Mouse (Mus musculus): ENCODE measurements at regions not wholly inside any gene's neighbourhood (a gene's known extent, or its start where the extent isn't known, plus 50 kb on each side); places are given as distances from the start of the nearest gene placed in this dataset.
"Not testable (repeated sequence)": the region's sequence is repeated elsewhere in the genome, so short reads cannot be mapped to it uniquely, and the experiment has no call there.

GRCm38 (mm10) chr5:78075203-78075602 lies 667.4 kb upstream of the Igfbp7 start:
- DNase-seq (ENCODE audit: low spot score in 2 of 2), result no peak

GRCm38 (mm10) chr5:78032554-78033250 lies 624.9 kb upstream of the Igfbp7 start:
- no peak for DNase-seq (ENCODE audit: low spot score in 2 of 2)

- no peak for DNase-seq (ENCODE audit: low spot score in 2 of 2)
Measured at GRCm38 (mm10) chr5:78017523-78017922, 609.7 kb upstream of the Igfbp7 start.

GRCm38 (mm10) chr5:77986449-77987047 lies 578.7 kb upstream of the Igfbp7 start:
- DNase-seq (ENCODE audit: low spot score in 2 of 2), result no peak

GRCm38 (mm10) chr5:77985269-77985668 lies 577.4 kb upstream of the Igfbp7 start:
- DNase-seq (ENCODE audit: low spot score in 2 of 2), result no peak

- not testable (repeated sequence) for DNase-seq (ENCODE audit: low spot score in 2 of 2)
Measured at GRCm38 (mm10) chr5:77940021-77940420, 532.2 kb upstream of the Igfbp7 start.

GRCm38 (mm10) chr5:77931874-77932273 lies 524.0 kb upstream of the Igfbp7 start:
- no peak for DNase-seq (ENCODE audit: low spot score in 2 of 2)

GRCm38 (mm10) chr5:77921186-77921585 lies 513.3 kb upstream of the Igfbp7 start:
- DNase-seq (ENCODE audit: low spot score in 2 of 2), result no peak

- no peak for DNase-seq (ENCODE audit: low spot score in 2 of 2)
Measured at GRCm38 (mm10) chr5:77917086-77917676, 509.3 kb upstream of the Igfbp7 start.

- DNase-seq (ENCODE audit: low spot score in 2 of 2), result no peak
Measured at GRCm38 (mm10) chr5:77916375-77916774, 508.5 kb upstream of the Igfbp7 start.

GRCm38 (mm10) chr5:77909218-77909617 lies 501.4 kb upstream of the Igfbp7 start:
- DNase-seq (ENCODE audit: low spot score in 2 of 2), result no peak

GRCm38 (mm10) chr5:77892024-77892423 lies 484.2 kb upstream of the Igfbp7 start:
- not testable (repeated sequence) for DNase-seq (ENCODE audit: low spot score in 2 of 2)

- no peak for DNase-seq (ENCODE audit: low spot score in 2 of 2)
Measured at GRCm38 (mm10) chr5:77888534-77888933, 480.7 kb upstream of the Igfbp7 start.

- DNase-seq (ENCODE audit: low spot score in 2 of 2), result no peak
Measured at GRCm38 (mm10) chr5:77871403-77871802, 463.6 kb upstream of the Igfbp7 start.

- no peak for DNase-seq (ENCODE audit: low spot score in 2 of 2)
Measured at GRCm38 (mm10) chr5:77865342-77865741, 457.5 kb upstream of the Igfbp7 start.

- DNase-seq (ENCODE audit: low spot score in 2 of 2), result no peak
Measured at GRCm38 (mm10) chr5:77855191-77855590, 447.4 kb upstream of the Igfbp7 start.

GRCm38 (mm10) chr5:77853999-77854784 lies 446.4 kb upstream of the Igfbp7 start:
- no peak for DNase-seq (ENCODE audit: low spot score in 2 of 2)

GRCm38 (mm10) chr5:77851645-77852044 lies 443.8 kb upstream of the Igfbp7 start:
- no peak for DNase-seq (ENCODE audit: low spot score in 2 of 2)

- no peak for DNase-seq (ENCODE audit: low spot score in 2 of 2)
Measured at GRCm38 (mm10) chr5:77838186-77839097, 430.6 kb upstream of the Igfbp7 start.

- DNase-seq (ENCODE audit: low spot score in 2 of 2), result no peak
Measured at GRCm38 (mm10) chr5:77827971-77828370, 420.1 kb upstream of the Igfbp7 start.

GRCm38 (mm10) chr5:77826063-77826462 lies 418.2 kb upstream of the Igfbp7 start:
- DNase-seq (ENCODE audit: low spot score in 2 of 2), result no peak

Data from gastrocnemius, adult 8-10 months (tissue).